Mouse (Mus musculus): ENCODE results near the gene Cdk14. TPM values are rescaled to one million over a fixed set of nuclear protein-coding genes. Genes with fewer than 3 reads are reported as not detected.

Cdk14 gene
- total and polyA plus RNA-seq, 2 experiments from 2014 or later, result 34.8 to 54.0 TPM

- H3K27me3 ChIP-seq (ENCODE audit: insufficient read depth, low read length), result no peaks in the 10 kb centered on the region
- no peak overlapping the region for H3K4me2 ChIP-seq (ENCODE audit: low read depth)
- no peak overlapping the region for H3K27ac ChIP-seq (ENCODE audit: low read depth, low read length)
- H3K9ac ChIP-seq, result peak overlapping the region; percentile 6; the same call in 1 of the 2 replicates
- no peak for DNase-seq
- H3K36me3 ChIP-seq (ENCODE audit: insufficient read depth), result no peaks in the 10 kb centered on the region
- peak; percentile 40 for ATAC-seq
- no peak for TF ChIP-seq CTCF (IDR thresholded peaks at IDR 0.05; ENCODE audit: low read depth)
- WGBS, result 13% methylated on average over 5 of the region's 5 CpGs
- no peak overlapping the region for H3K4me3 ChIP-seq (ENCODE audit: low read depth, low read length)
- no peaks in the 10 kb centered on the region for H3K9me3 ChIP-seq (ENCODE audit: low read length)
- H3K4me1 ChIP-seq (ENCODE audit: insufficient read depth), result peaks cover 8% of the 10 kb centered on the region; the same call in 1 of the 2 replicates
Measured at GRCm38 (mm10) chr5:4877131-4877631, 542.9 kb downstream of the Cdk14 start.

- ATAC-seq (peak; percentile 78), DNase-seq (no peak)
- no peak for TF ChIP-seq CTCF (IDR thresholded peaks at IDR 0.05; ENCODE audit: low read depth)
- Histone ChIP-seq H3K9me3 (ENCODE audit: low read length) (no peaks in the 10 kb centered on the region), H3K4me1 (ENCODE audit: insufficient read depth) (peaks cover 8% of the 10 kb centered on the region; the same call in 1 of the 2 replicates), H3K27me3 (ENCODE audit: insufficient read depth, low read length) (no peaks in the 10 kb centered on the region), H3K36me3 (ENCODE audit: insufficient read depth) (no peaks in the 10 kb centered on the region), H3K9ac (0 out of 2 replicates have a peak overlapping the region, but pooled peaks have one; percentile 6), H3K4me2 (ENCODE audit: low read depth) (no peak overlapping the region), H3K4me3 (ENCODE audit: low read depth, low read length) (no peak overlapping the region), H3K27ac (ENCODE audit: low read depth, low read length) (no peak overlapping the region)
- 51% methylated on average over 15 of the region's 15 CpGs for WGBS
Measured at GRCm38 (mm10) chr5:4876653-4877091, 543.4 kb downstream of the Cdk14 start.

DNA sequence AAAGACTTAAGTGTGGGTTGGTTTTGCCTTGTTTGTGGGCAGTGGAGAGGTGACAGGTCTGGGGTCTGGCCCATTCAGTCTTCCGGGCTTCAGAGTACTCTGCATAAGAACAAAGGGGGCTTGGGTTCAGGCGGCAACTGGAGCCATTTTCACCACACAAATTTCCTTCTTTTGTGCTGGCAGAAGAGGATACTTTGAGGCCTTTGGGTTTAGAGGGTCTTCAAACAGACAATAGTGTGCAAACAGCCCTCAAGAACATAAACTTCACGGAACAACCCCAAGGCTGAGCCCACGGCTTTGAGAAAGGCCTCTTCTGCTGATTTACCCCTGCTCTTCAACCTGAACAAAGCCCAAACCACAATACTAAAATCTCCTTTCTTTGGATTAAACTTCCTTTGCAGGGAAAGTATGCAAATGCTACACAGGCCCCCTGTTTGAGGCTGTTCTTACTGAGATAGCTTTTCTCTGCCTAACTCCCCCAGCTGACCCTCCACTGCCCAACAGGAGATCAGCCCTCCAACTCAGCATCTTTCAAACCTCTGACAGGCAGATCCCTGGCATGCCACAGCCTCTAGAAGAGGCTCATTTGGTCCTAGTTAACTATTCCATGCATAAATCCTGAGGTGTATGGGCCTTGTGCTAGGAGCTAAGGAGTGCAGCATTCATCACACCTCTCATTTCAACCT, 549.9 kb downstream of the Cdk14 start:
- Histone ChIP-seq H3K27ac (ENCODE audit: low read depth, low read length) (no peak overlapping the region), H3K4me3 (ENCODE audit: low read depth, low read length) (no peak overlapping the region), H3K36me3 (ENCODE audit: insufficient read depth) (no peaks in the 10 kb centered on the region), H3K27me3 (ENCODE audit: insufficient read depth, low read length) (no peaks in the 10 kb centered on the region), H3K9me3 (ENCODE audit: low read length) (no peaks in the 10 kb centered on the region), H3K9ac (no peak overlapping the region), H3K4me1 (ENCODE audit: insufficient read depth) (peaks cover 6% of the 10 kb centered on the region; the same call in 1 of the 2 replicates), H3K4me2 (ENCODE audit: low read depth) (no peak overlapping the region)
- DNase-seq (no peak), ATAC-seq (no peak)
- TF ChIP-seq CTCF (IDR thresholded peaks at IDR 0.05; ENCODE audit: low read depth), result no peak
- 33% methylated on average over 4 of the region's 4 CpGs for WGBS

DNA sequence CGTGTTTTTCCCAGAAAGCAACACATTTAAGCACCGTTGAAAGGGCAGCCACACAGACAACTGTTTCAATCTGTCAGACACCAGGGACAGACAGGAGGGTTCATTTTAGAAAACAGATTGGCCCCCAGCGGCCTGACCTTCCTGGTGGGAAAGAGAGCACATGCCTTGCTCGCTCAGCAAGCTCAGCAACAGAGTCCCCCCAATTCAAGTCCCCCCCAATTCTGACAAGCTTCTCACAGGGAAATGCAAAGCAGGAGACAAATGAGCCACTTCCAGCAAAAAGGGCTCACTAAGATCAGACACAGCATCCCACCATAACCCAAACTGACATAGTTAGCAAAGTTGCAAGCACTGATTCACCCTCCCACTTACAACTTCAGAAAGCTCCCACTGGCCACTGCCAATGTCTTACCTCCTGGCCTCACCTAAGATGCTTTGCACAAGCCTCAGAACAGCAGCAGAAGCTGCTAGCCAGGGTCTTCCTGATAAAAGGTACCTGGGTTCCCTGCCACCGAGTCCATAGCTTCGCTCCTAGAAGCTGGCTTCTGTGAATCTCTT, 551.5 kb downstream of the Cdk14 start:
- no peak overlapping the region for H3K9ac ChIP-seq
- no peak for DNase-seq
- no peak for ATAC-seq
- H3K4me1 ChIP-seq (ENCODE audit: insufficient read depth), result peaks cover 6% of the 10 kb centered on the region; the same call in 1 of the 2 replicates
- H3K36me3 ChIP-seq (ENCODE audit: insufficient read depth), result no peaks in the 10 kb centered on the region
- TF ChIP-seq CTCF (IDR thresholded peaks at IDR 0.05; ENCODE audit: low read depth), result no peak
- no peak overlapping the region for H3K27ac ChIP-seq (ENCODE audit: low read depth, low read length)
- no peak overlapping the region for H3K4me2 ChIP-seq (ENCODE audit: low read depth)
- H3K4me3 ChIP-seq (ENCODE audit: low read depth, low read length), result no peak overlapping the region
- no peaks in the 10 kb centered on the region for H3K27me3 ChIP-seq (ENCODE audit: insufficient read depth, low read length)
- WGBS, result 19% methylated on average over 6 of the region's 6 CpGs
- no peaks in the 10 kb centered on the region for H3K9me3 ChIP-seq (ENCODE audit: low read length)

DNA sequence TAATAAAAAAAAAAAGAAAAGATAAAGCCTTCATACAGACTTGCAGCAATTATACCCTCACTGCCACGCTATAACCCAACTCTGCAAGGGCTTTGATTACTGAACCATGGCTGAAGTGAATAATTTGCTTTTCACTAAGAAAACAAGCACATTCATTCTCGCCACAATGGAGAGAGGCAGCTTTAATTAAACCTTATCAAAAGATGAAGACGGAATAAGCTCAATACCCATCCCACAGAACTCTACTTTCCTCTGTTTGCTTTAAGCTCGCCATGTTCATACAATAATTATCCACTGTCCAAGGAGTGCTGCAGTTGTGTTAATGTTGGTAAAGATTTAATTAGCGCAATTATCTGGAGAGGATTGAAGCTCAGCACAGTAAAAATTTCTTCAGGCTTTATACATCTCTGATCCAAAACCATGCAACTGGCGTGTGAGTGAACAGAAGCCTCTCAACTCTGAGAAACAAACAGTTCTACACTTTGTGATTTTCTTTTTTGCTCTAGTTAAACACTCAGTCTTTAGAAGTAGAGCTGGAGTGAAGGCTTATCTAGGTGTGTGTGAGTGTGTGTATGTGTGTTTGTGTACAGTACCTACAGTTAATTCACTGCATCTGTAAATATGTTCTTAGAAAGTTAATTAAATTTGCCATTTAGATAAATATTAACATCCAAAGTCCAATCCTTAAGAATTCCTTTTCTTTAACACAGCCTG, 552.1 kb downstream of the Cdk14 start:
- H3K9me3 ChIP-seq (ENCODE audit: low read length), result no peaks in the 10 kb centered on the region
- ATAC-seq (peak; percentile 56), DNase-seq (no peak)
- 16% methylated on average over 6 of the region's 6 CpGs for WGBS
- H3K4me1 ChIP-seq (ENCODE audit: insufficient read depth), result peaks cover 6% of the 10 kb centered on the region; the same call in 1 of the 2 replicates
- no peak overlapping the region for H3K4me3 ChIP-seq (ENCODE audit: low read depth, low read length)
- no peak overlapping the region for H3K4me2 ChIP-seq (ENCODE audit: low read depth)
- H3K27ac ChIP-seq (ENCODE audit: low read depth, low read length), result no peak overlapping the region
- H3K36me3 ChIP-seq (ENCODE audit: insufficient read depth), result no peaks in the 10 kb centered on the region
- no peak for TF ChIP-seq CTCF (IDR thresholded peaks at IDR 0.05; ENCODE audit: low read depth)
- no peaks in the 10 kb centered on the region for H3K27me3 ChIP-seq (ENCODE audit: insufficient read depth, low read length)
- H3K9ac ChIP-seq, result no peak overlapping the region

DNA sequence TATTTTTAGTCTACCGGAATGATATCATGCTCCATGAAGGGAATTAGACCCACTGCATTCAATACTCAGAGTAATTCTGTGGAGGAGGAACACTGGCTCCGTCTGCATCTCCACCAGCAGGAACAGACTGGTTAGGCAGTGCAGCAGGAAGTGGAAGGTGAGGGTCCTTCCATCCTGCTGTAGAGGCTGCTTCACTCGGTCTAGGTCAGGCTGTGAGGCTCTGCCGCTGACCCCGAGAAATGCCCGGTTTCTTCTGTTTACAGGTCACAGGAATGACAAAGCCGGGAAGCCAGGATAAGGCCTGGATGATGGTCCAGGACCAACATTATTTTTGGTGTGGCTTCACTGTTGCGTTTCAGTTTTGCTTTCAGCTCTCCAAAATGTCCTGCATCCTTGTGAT, 553.2 kb downstream of the Cdk14 start:
- DNase-seq, result no peak
- H3K4me2 ChIP-seq (ENCODE audit: low read depth), result no peak overlapping the region
- WGBS, result 47% methylated on average over 8 of the region's 8 CpGs

More for the DNA sequence above, 553.2 kb downstream of the Cdk14 start:
- Histone ChIP-seq H3K4me3 (ENCODE audit: low read depth, low read length) (no peak overlapping the region), H3K27ac (ENCODE audit: low read depth, low read length) (no peak overlapping the region), H3K27me3 (ENCODE audit: insufficient read depth, low read length) (no peaks in the 10 kb centered on the region), H3K9ac (no peak overlapping the region), H3K9me3 (ENCODE audit: low read length) (no peaks in the 10 kb centered on the region), H3K4me1 (ENCODE audit: insufficient read depth) (peaks cover 6% of the 10 kb centered on the region; the same call in 1 of the 2 replicates), H3K36me3 (ENCODE audit: insufficient read depth) (no peaks in the 10 kb centered on the region)
- no peak for ATAC-seq
- TF ChIP-seq CTCF (IDR thresholded peaks at IDR 0.05; ENCODE audit: low read depth), result no peak
